Mouse (Mus musculus) G1E-ER4 (cell line): Measurements from ENCODE around the gene N4bp2l2. TPM values are rescaled to one million over a fixed set of nuclear protein-coding genes. Genes with fewer than 3 reads are reported as not detected.

Experiments used
- GATA1 ChIP-seq: IDR thresholded peaks from one replicate; pipeline ENCODE4 v1.8.0; 2012; ENCODE audit warnings: low read length, inconsistent platforms
- polyA plus RNA-seq: library from polyadenylated mRNA; stranded (reverse); fragments of >175 nt; gene quantifications from 2 replicates; pipeline ENCODE4 v1.2.3, GENCODE M21; 2012

N4bp2l2 gene
- polyA plus RNA-seq, 1 experiment: 52.6 TPM

GRCm38 (mm10) chr5:150600554-150601440 is 65.2 kb downstream of the N4bp2l2 start:
- TF ChIP-seq GATA1: no peak

DNA sequence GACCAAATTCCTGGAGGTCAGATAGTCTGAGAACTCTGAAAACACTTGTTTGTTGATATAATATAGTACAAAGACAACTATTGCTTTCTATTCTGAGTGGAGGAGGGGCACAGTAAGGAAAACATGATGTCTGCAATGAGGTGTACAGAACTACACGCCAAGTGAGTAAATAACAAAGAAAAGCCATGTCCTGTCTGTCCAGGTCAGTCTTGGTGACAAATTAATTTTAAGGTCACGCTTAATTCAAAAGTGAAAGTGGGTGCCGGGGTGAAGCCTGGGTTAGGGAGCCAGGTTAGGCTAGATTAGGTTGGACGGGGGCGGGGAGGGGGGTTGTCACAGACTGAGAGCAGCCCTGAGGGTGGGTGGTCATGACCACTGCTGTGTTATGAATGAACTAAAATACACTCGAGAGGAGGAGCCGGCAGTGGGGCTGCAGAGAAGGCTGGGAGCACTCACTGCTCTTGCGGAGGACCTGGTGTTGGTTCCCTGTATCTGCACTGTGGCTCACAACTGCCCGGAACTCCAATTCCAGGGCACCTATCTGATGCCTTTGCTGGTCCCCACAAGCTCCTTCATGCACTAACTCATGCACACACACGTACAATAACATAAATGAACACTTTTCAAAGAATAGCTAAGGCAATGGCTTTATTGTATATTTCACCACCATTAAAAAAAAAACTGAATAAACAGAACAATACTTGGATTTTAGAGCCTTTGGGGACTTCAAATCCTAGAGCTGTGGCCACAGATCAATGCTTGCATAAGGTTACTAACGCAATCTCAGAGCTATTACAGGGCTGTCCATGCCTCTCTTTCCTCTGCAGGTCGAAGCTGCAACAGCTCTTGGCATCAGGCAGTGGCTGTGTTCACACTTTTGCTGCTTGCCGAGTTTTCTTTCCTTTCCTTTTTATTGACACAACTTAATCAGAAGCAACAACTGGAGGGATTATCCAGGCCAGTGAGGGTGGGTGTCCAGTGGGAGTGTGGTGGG is 66.4 kb downstream of the N4bp2l2 start:
- no peak for TF ChIP-seq GATA1

- no peak for TF ChIP-seq GATA1
These were observed 67.5 kb downstream of the N4bp2l2 start for GRCm38 (mm10) chr5:150598202-150599119.

DNA sequence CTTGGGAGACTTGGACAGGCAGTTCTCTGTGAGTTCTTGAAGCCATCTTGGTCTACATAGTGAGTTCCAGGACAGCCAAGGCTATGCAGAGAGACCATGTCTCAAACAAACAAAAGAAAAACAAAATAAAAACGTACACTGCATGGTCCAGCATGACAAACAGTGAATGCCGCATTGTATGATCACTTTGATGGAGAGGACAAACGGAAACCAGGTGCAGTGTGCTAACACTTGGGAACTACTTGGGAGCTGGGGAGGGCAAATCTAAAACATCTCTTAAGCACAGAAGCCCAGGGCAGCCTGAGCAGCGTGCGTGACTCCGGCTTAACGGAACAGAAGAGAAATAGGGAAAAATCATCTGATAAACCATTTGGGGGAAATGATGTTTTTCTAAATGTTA is 68.9 kb downstream of the N4bp2l2 start, which contains the start of gene N4bp2l1:
Gene N4bp2l1 (minus strand): TSS at position 101 of the 400 bp plus-strand sequence.
- no peak for TF ChIP-seq GATA1

- no peak for TF ChIP-seq GATA1
These were observed 70.5 kb downstream of the N4bp2l2 start for GRCm38 (mm10) chr5:150595366-150596016.

DNA sequence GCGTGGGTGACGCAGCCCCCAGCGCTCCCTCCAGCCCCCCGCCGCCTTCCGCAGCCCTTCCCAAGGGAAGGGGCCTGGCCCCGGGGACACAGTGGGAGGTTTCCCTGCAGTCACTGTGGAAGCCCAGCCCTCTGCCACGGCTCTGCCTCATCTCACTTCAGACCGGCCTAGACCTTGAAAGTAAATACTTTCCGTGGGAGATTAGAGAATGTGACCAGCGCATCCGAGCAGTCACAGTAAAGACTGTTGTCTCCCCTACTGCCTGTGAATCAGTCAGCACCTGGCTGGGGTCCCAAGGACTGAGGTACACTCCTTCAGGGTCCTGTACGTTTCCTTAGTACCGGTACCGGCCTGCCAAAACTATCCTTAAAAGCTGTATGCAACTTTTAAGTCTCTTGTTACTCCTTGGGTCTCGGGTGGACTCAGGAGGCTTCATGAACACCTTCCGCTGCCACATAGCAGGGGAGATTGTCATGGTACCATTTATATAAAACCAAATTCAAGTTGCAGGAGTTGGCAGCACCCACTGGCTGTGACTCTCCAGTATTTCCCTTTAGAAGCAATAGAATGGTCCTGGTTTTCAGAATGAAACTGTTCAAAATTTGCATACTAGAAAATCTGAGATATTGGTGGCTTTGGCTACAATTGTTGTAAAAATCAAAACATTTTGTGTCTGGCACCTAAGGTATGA is 71.2 kb downstream of the N4bp2l2 start:
- no peak for TF ChIP-seq GATA1

DNA sequence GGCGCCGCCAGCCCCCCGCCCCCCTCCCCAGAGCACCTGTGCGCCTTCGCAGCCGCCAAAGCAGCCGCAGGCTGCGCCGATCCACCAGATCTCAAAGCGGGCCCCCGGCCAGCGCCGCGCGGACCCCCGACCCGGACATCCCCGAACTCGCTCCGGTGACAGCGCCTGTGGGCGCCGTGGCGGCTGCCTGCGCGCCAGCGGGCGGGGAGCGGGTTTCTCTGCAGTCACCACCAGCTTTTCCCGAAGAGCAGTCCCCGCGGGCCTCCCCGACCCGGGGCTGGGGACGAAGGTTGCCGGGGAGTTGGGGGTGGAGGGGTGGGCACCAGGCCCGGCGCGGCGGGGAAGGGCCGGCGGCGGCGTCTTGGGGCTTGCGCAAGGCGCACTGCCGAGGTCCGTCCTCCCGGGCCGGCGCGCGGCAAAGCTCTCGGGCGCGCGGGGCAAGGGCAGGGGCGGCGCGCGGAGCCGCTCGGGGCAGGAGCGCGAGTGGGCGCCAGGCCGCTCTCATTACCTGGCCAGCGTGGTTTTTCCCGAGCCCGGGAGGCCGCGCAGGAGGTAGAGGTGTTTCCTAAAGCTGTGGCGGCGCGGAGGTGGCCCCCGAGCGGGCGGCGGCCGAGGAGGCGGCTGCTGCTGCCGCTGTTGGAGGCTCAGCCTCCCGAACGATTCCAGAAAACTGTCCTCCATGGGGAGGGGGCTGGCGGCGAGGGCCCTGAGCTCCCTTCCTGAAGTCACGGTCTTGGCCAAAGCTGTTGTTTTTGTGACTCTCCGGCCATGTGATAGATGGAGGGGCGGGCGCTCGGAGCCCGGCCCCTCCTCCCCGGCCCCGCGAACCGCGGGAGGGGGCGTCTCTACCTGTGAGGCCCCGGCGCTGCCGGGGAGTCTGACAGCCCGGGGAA is 72.0 kb downstream of the N4bp2l2 start:
- no peak for TF ChIP-seq GATA1

DNA sequence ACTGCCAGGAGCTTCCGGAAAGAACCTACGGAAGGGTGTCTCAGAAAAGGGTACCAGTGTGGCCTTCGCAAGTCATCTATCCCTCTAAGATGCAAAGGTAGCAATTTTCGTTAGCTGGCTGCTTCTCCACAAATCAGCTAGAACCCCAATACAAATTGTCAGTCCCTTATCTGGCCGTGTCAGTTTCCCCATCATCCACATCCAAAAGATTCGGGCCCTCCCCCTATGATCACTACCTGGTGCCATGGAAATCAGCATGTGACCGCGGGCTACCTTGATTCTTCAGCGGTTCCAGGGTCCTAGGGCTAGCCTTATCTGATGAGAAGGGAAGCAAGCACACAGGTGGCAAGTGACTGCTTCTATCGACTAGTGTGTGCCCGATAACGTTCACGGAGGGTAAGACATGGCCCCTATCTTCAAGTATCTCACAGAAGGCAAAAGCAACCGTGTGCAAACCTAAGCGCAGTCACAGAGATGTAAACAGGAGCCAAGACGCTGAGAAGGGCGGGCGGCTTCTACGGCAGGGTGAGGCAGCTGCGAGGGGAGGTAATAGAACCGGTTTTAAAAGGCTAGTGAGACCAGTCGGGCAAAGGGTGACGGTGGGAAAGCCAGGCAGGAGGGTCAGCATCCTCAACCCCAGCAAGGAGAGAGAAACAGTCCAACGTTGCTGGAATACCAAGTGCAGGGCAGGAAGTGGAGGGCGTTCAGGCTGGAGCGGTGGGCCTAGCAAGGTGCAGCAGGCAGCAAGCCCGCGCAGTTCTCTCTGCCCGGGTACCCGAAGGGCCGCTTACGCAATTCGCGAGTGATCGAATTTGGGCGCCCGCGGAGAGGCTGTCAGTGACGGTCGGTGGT is 72.9 kb downstream of the N4bp2l2 start:
- no peak for TF ChIP-seq GATA1

DNA sequence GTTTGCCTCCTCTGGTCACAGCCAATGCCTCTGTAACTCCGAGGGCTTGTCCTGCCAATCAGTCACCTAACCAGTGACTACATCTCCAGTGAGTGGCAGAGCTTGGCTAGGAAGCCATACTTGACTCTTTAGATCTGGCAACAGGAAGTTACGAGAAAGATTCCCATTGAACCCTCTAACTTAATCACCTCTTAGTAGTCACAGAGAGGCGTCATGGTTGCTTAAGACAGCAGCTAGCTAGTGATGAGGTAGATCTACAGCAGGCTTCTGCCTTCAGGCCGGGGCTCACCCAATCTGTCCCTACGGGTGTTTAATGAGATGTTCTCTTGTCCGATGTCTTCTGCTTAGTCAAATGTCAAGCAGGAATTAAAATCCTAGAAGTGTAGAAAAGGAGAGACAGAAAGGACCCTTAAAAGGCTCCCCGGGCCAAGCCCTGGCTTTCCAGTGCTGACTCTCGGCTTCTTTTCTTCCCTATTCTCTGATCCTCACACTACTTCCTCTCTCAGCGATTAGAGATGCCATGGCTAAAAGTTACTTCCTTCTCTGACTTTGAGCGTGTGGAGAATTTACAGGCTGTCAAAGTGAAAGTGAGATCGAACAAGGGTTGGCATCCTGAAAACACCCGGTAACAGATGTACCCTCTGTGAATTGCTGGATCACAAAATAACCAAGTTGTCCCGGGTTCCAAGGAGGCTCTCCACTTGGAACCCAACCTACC is 73.6 kb downstream of the N4bp2l2 start:
- no peak for TF ChIP-seq GATA1

- TF ChIP-seq GATA1: no peak
These were observed 76.0 kb downstream of the N4bp2l2 start for GRCm38 (mm10) chr5:150589945-150590344.

- TF ChIP-seq GATA1: no peak
These were observed 81.7 kb downstream of the N4bp2l2 start for GRCm38 (mm10) chr5:150584337-150584729.
